Mouse (Mus musculus) kidney, adult 10 weeks (tissue): ENCODE measurements around the gene Olfr284. TPM values are rescaled to one million over a fixed set of nuclear protein-coding genes. Genes with fewer than 3 reads are reported as not detected.

Source experiments
- polyA plus RNA-seq: library from polyadenylated mRNA; stranded (reverse); fragments of 350-450 nt; fragmentation: Illumina TruSeq; extraction: RNeasy Lipid Tissue Mini Kit (QIAGEN cat#74804); gene quantifications from one replicate; pipeline ENCODE4 v1.2.3, GENCODE M21; 2014; ENCODE audit warnings: low read depth, low replicate concordance

Olfr284 gene
- polyA plus RNA-seq, result not detected

GRCm38 (mm10) chr15:98340887-98341286 lies at the start of gene Olfr284:
Gene Olfr284, minus strand, starts transcription at chr15:98340987.

DNA sequence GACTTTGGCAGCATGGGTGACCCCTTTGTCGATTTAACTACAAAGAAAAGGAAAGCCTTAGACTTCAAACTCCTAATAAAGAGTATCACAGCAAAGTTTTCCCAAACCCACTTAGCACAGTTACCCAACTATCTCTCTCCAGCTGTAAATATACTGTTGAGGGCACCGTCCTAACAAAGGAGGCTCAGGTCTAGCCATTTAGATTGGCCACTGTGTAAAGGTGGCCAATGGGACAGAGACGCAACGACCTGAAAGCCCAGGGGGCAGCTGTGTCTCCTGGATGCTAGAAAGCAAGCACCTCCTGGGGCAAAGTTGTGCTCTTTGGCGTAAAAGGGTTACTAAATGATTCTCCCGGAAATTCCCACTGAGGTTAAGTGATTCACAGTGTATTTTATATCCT lies 40.1 kb upstream of the Olfr284 start, which contains the start of gene Olfr283:
TSS of gene Olfr283 (minus strand) at position 101 of the 400 bp plus-strand sequence.

DNA sequence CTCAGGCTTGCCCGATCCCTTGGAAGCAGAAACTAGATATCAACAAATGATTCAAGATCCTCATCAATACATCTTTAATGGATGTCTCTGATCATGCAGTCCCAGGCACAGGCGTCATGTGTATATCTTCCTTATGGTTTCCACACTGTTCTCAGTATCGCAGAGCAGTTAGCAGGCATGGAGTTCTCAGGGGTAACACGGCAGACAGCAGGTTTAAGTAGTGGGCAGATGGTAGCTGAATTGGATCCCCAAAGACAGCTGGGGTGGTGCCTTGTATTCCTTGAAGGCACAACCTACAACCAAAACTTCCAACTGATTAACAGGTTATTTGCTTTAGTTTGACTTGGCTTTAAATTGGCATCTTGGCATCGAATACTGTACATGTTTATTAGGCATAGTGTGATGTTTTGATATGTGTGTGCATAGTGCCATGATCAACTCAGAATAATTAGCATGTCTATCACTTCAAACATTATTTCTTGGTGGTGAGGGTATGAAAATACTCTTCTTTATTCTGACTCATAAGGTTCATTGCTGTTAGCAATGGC lies 23.5 kb downstream of the Olfr284 start, which contains the start of gene Olfr285:
TSS of gene Olfr285 (minus strand) at position 177 of the 548 bp plus-strand sequence.

GRCm38 (mm10) chr15:98295628-98296551 lies 44.9 kb downstream of the Olfr284 start, which contains the start of gene Zfp641:
Gene Zfp641, minus strand, starts transcription at chr15:98296161.

Other genes starting within 250 kb of the Olfr284 start
- gene Pfkm, start 248.4 kb downstream of the Olfr284 start, polyA plus RNA-seq, result 8.8 TPM
- gene Senp1, start 247.2 kb downstream of the Olfr284 start, polyA plus RNA-seq, result 24.9 TPM
- gene Asb8, start 175.4 kb downstream of the Olfr284 start, polyA plus RNA-seq, result 27.2 TPM
- 0.12 TPM for gene Ccdc184, start 173.8 kb downstream of the Olfr284 start, polyA plus RNA-seq
- gene Olfr288, start 145.4 kb downstream of the Olfr284 start, polyA plus RNA-seq, result not detected
- gene Gm44579, start 120.0 kb downstream of the Olfr284 start, polyA plus RNA-seq, result not detected
- not detected for gene Olfr287, start 119.9 kb downstream of the Olfr284 start, polyA plus RNA-seq
- not detected for gene Olfr286, start 106.5 kb downstream of the Olfr284 start, polyA plus RNA-seq
- not detected for gene H1fnt, start 83.7 kb downstream of the Olfr284 start, polyA plus RNA-seq
- 4.4 TPM for gene Zfp641, start 44.8 kb downstream of the Olfr284 start, polyA plus RNA-seq
- gene Olfr285, start 23.6 kb downstream of the Olfr284 start, polyA plus RNA-seq, result not detected
- not detected for gene Olfr283, start 40.0 kb upstream of the Olfr284 start, polyA plus RNA-seq
- gene Olfr282, start 90.2 kb upstream of the Olfr284 start, polyA plus RNA-seq, result not detected
- gene Olfr281, start 111.6 kb upstream of the Olfr284 start, polyA plus RNA-seq, result not detected
- gene OR5BS1P, start 128.9 kb upstream of the Olfr284 start, polyA plus RNA-seq, result not detected
- not detected for gene Lalba, start 141.7 kb upstream of the Olfr284 start, polyA plus RNA-seq
- gene Olfr279, start 151.4 kb upstream of the Olfr284 start, polyA plus RNA-seq, result not detected
- 29.9 TPM for gene Kansl2, start 193.3 kb upstream of the Olfr284 start, polyA plus RNA-seq
- 41.7 TPM for gene Ccnt1, start 229.9 kb upstream of the Olfr284 start, polyA plus RNA-seq
- gene 4930415O20Rik, start 230.0 kb upstream of the Olfr284 start, polyA plus RNA-seq, result not detected